Mouse (Mus musculus): ENCODE measurements around the gene Ambra1. TPM values are rescaled to one million over a fixed set of nuclear protein-coding genes. Genes with fewer than 3 reads are reported as not detected.
"Not testable (repeated sequence)": the region's sequence is repeated elsewhere in the genome, so short reads cannot be mapped to it uniquely, and the experiment has no call there.

The Ambra1 gene
- polyA plus RNA-seq, 1 experiment from 2014 or later, result 27.0 TPM

DNA sequence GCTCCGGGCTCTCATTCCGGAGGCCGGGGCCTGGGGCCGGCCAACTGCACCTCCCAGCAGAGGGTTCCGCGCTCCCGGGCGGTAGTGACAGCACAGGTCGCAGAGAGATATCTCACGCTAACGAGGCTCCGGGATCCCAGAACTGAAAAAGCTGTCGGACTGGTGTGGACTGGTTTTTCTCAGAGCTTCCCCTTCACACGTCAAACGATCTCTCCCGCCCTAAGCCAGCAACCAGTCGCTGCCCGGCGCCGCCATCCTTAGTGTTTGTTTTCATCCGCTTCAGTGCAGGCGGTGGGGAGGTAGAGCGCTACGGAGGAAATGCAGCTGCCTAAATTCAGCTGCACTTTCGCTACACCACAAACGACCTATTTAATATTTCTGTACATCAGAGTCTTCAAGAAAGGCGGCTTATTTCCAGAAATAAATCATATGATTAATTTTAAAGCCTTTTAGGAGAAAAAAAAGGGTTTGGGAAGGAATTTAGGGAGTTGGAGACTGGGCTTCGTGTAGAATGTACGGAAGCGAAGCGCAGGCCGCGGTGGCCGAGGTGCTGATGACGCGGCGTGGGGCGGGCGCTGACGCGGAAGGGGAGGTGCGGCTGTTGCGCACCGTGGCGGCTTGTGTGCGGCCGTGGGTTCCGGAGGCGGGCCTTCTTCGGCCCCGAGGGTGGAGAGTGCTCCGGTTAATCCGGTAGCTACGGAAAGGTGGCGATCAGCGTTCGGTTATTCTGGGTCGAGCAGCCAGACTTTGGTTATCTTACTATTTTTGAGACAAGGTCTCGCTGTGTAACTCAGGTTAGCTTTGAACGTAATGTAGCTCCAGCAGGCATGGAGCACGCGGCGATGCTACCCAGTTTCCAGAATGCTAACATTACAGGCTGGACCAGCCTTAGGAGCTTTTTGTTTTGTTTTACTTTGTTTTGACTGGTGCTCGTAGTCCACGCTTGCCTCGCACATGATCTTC is 19.4 kb upstream of the Ambra1 start, which contains the start of the genes Atg13 and Harbi1:
Atg13 (minus strand) TSS at position 305 of the 963 bp plus-strand sequence.
Harbi1 (plus strand) TSS at position 581 of the 963 bp plus-strand sequence.
- Histone ChIP-seq H3K27me3 (no peaks in the 10 kb centered on the region), H3K9ac (replicated peaks) (peak within 1 kb of the TSS; percentile 78), H3K27ac (replicated peaks) (peak within 1 kb of the TSS; percentile 71), H3K36me3 (no peaks in the 10 kb centered on the region), H3K4me3 (peak within 1 kb of the TSS; percentile 94), H3K4me2 (replicated peaks) (peak within 1 kb of the TSS; percentile 92), H3K9me3 (no peaks in the 10 kb centered on the region), H3K4me1 (peaks cover 16% of the 10 kb centered on the region)
- WGBS, result under 1% methylated on average over 66 of the region's 66 CpGs
- ATAC-seq (ENCODE audit: low FRiP score, low read depth), result peak; percentile 98

GRCm38 (mm10) chr2:91711256-91711925 is 18.5 kb upstream of the Ambra1 start:
- Histone ChIP-seq H3K4me1 (peaks cover 16% of the 10 kb centered on the region), H3K36me3 (0 out of 2 replicates have a peak, but pooled peaks cover 2% of the 10 kb centered on the region), H3K27ac (replicated peaks) (peak overlapping the region; percentile 71), H3K4me2 (replicated peaks) (peak overlapping the region; percentile 92), H3K4me3 (peak overlapping the region; percentile 94), H3K27me3 (no peaks in the 10 kb centered on the region), H3K9ac (replicated peaks) (peak overlapping the region; percentile 78), H3K9me3 (no peaks in the 10 kb centered on the region)
- ATAC-seq (ENCODE audit: low FRiP score, low read depth), result no peak
- WGBS, result 4% methylated on average over 8 of the region's 8 CpGs

DNA sequence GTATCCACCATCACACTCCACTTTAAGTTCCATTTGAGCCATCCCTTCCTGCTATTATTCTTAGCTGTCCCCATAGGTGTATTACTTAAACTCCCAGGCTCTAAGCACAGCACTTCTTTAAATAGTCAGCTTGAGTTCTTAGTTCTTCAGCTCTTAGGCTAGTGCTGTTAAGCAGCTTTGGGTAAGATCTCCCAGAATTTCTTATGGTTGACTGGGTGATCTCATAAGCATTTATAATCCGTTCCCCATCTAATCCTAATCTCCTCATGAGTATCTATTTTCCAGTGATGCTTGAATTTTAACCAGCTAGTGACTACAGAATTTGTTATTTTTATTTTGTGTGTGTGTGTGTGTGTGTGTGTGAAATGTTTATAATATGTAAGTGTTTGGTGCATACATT is 15.0 kb upstream of the Ambra1 start:
- Histone ChIP-seq H3K4me2 (replicated peaks) (no peak overlapping the region), H3K9me3 (no peaks in the 10 kb centered on the region), H3K4me1 (peaks cover 7% of the 10 kb centered on the region), H3K27me3 (no peaks in the 10 kb centered on the region), H3K4me3 (no peak overlapping the region), H3K36me3 (0 out of 2 replicates have a peak, but pooled peaks cover 8% of the 10 kb centered on the region), H3K27ac (replicated peaks) (no peak overlapping the region), H3K9ac (replicated peaks) (no peak overlapping the region)
- WGBS, result 67% methylated on average over 1 of the region's 1 CpGs
- ATAC-seq (ENCODE audit: low FRiP score, low read depth), result no peak

DNA sequence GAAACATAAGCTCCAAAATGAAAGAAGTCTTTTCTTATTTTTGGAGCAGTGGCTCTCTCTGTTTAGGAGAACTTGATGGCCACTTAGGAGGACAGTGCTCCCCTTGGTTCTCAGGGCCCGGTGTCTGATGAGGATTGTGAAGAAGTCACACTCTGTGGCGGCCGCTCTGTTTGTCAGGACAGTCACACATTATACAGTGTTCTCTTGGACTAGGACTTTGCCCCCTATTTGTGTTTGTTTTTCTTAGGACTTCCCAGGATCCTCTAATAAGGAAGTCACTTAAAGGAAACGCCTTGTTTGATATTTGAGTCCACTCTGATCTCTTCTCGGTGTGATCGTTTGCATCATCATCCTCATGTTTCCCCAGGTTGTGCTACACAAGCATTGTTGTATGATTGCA is 11.7 kb upstream of the Ambra1 start:
- Histone ChIP-seq H3K27ac (replicated peaks) (no peak overlapping the region), H3K4me2 (replicated peaks) (no peak overlapping the region), H3K4me1 (no peaks in the 10 kb centered on the region), H3K9ac (replicated peaks) (no peak overlapping the region), H3K4me3 (no peak overlapping the region), H3K9me3 (no peaks in the 10 kb centered on the region), H3K27me3 (no peaks in the 10 kb centered on the region), H3K36me3 (0 out of 2 replicates have a peak, but pooled peaks cover 19% of the 10 kb centered on the region)
- 85% methylated on average over 6 of the region's 6 CpGs for WGBS
- ATAC-seq (ENCODE audit: low FRiP score, low read depth), result no peak

- Histone ChIP-seq H3K4me3 (no peak overlapping the region), H3K4me1 (no peaks in the 10 kb centered on the region), H3K9me3 (no peaks in the 10 kb centered on the region), H3K9ac (replicated peaks) (no peak overlapping the region), H3K36me3 (0 out of 2 replicates have a peak, but pooled peaks cover 12% of the 10 kb centered on the region), H3K27ac (replicated peaks) (no peak overlapping the region), H3K4me2 (replicated peaks) (no peak overlapping the region), H3K27me3 (no peaks in the 10 kb centered on the region)
- WGBS, result 75% methylated on average over 4 of the region's 4 CpGs
- ATAC-seq (ENCODE audit: low FRiP score, low read depth), result no peak
Measured at GRCm38 (mm10) chr2:91723382-91723781, 6.6 kb upstream of the Ambra1 start.

- Histone ChIP-seq H3K4me2 (replicated peaks) (no peak overlapping the region), H3K27me3 (no peaks in the 10 kb centered on the region), H3K4me3 (no peak overlapping the region), H3K36me3 (0 out of 2 replicates have a peak, but pooled peaks cover 12% of the 10 kb centered on the region), H3K9me3 (no peaks in the 10 kb centered on the region), H3K9ac (replicated peaks) (no peak overlapping the region), H3K27ac (replicated peaks) (no peak overlapping the region), H3K4me1 (no peaks in the 10 kb centered on the region)
- no peak for ATAC-seq (ENCODE audit: low FRiP score, low read depth)
Measured at GRCm38 (mm10) chr2:91723951-91724350, 6.0 kb upstream of the Ambra1 start.

DNA sequence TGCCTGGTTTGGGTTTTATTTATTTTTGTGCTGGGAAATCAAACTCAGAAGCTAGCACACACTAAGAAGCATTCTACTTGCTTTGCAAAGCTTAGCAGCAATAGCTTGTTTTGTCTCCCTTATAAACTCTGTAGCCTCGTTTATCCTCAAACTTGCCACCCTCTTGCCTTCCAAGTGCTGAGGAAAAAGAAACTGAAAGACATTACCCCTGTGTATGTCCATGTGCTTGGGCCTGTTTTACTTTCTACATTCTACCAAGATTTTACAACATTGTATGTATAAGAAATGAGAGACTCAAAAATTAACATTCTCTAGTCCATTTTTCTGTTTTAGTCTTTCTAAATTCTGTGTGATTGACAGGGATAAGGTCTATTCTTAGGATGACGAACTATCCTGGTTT is 5.2 kb upstream of the Ambra1 start:
- Histone ChIP-seq H3K4me1 (no peaks in the 10 kb centered on the region), H3K9me3 (no peaks in the 10 kb centered on the region), H3K4me2 (replicated peaks) (no peak overlapping the region), H3K9ac (replicated peaks) (no peak overlapping the region), H3K27ac (replicated peaks) (no peak overlapping the region), H3K27me3 (no peaks in the 10 kb centered on the region), H3K4me3 (no peak overlapping the region), H3K36me3 (0 out of 2 replicates have a peak, but pooled peaks cover 12% of the 10 kb centered on the region)
- WGBS, result 62% methylated on average over 2 of the region's 2 CpGs
- no peak for ATAC-seq (ENCODE audit: low FRiP score, low read depth)

DNA sequence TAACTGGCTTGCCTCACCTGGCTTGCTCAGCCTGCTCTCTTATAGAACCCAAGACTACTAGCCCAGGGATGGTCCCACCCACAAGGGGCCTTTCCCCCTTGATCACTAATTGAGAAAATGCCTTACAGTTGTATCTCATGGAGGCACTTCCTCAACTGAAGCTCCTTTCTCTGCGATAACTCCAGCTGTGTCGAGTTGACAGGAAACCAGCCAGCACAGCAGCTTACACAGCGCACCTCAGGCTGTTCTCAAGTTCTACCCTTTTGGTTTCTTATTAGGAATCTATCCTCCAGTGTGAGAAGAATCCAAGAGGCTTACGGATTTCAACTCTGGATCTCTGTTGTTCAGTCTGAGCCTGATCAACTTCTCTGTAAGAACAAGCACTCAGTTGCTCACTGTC is 4.5 kb upstream of the Ambra1 start:
- not testable (repeated sequence) for H3K27me3 ChIP-seq; H3K4me3 ChIP-seq; H3K27ac ChIP-seq (replicated peaks); H3K9ac ChIP-seq (replicated peaks); H3K4me2 ChIP-seq (replicated peaks); H3K9me3 ChIP-seq; H3K36me3 ChIP-seq; H3K4me1 ChIP-seq; ATAC-seq (ENCODE audit: low FRiP score, low read depth)
- WGBS, result 57% methylated on average over 4 of the region's 4 CpGs

- no peak for ATAC-seq (ENCODE audit: low FRiP score, low read depth)
- H3K27me3 ChIP-seq, result no peaks in the 10 kb centered on the region
- 89% methylated on average over 3 of the region's 3 CpGs for WGBS
Measured at GRCm38 (mm10) chr2:91727011-91727410, 2.9 kb upstream of the Ambra1 start.

GRCm38 (mm10) chr2:91729571-91729970 is 363 bp upstream of the Ambra1 start:
- Histone ChIP-seq H3K9me3 (no peaks in the 10 kb centered on the region), H3K36me3 (no peaks in the 10 kb centered on the region), H3K4me3 (peak overlapping the region; percentile 98), H3K27ac (replicated peaks) (peak overlapping the region; percentile 94), H3K4me2 (replicated peaks) (peak overlapping the region; percentile 71), H3K9ac (replicated peaks) (peak overlapping the region; percentile 98), H3K27me3 (no peaks in the 10 kb centered on the region), H3K4me1 (no peaks in the 10 kb centered on the region)
- 20% methylated on average over 4 of the region's 4 CpGs for WGBS
- no peak for ATAC-seq (ENCODE audit: low FRiP score, low read depth)

More at GRCm38 (mm10) chr2:91727011-91727410, 2.9 kb upstream of the Ambra1 start:
- H3K4me2 ChIP-seq (replicated peaks), result no peak overlapping the region
- H3K9ac ChIP-seq (replicated peaks), result no peak overlapping the region
- no peak overlapping the region for H3K27ac ChIP-seq (replicated peaks)
- H3K4me3 ChIP-seq, result no peak overlapping the region
- no peaks in the 10 kb centered on the region for H3K36me3 ChIP-seq
- H3K4me1 ChIP-seq, result no peaks in the 10 kb centered on the region
- no peaks in the 10 kb centered on the region for H3K9me3 ChIP-seq

- Histone ChIP-seq H3K27me3 (no peaks in the 10 kb centered on the region), H3K27ac (replicated peaks) (no peak overlapping the region), H3K4me3 (no peak overlapping the region), H3K9me3 (no peaks in the 10 kb centered on the region), H3K36me3 (no peaks in the 10 kb centered on the region), H3K4me2 (replicated peaks) (no peak overlapping the region), H3K9ac (replicated peaks) (no peak overlapping the region), H3K4me1 (no peaks in the 10 kb centered on the region)
- 92% methylated on average over 5 of the region's 5 CpGs for WGBS
- ATAC-seq (ENCODE audit: low FRiP score, low read depth), result no peak
Measured at GRCm38 (mm10) chr2:91735221-91735620, 5.3 kb downstream of the Ambra1 start.

- H3K27ac ChIP-seq (replicated peaks), result no peak overlapping the region
- no peaks in the 10 kb centered on the region for H3K9me3 ChIP-seq
- no peak overlapping the region for H3K9ac ChIP-seq (replicated peaks)
- no peak for ATAC-seq (ENCODE audit: low FRiP score, low read depth)
- H3K27me3 ChIP-seq, result no peaks in the 10 kb centered on the region
- H3K4me2 ChIP-seq (replicated peaks), result no peak overlapping the region
- WGBS, result 94% methylated on average over 1 of the region's 1 CpGs
- H3K36me3 ChIP-seq, result no peaks in the 10 kb centered on the region
- H3K4me1 ChIP-seq, result no peaks in the 10 kb centered on the region
- no peak overlapping the region for H3K4me3 ChIP-seq
Measured at GRCm38 (mm10) chr2:91739586-91739985, 9.7 kb downstream of the Ambra1 start.

All from midbrain, embryonic 12.5 days (tissue).